Mouse (Mus musculus) heart, adult 2 months (tissue): ENCODE data around the gene Stam2. TPM values are rescaled to one million over a fixed set of nuclear protein-coding genes. Genes with fewer than 3 reads are reported as not detected.

Source experiments
- DNase-seq, 2 experiments: peaks; one replicate each; pipeline ENCODE4 v3.0.0; 2021
- H3K27ac ChIP-seq: fragments of 200-600 bp; 2 replicates; pipeline ENCODE4 v1.8.1; 2022
- H3K27me3 ChIP-seq: fragments of 200-500 bp; 2 replicates; pipeline ENCODE4 v1.6.1; 2012; ENCODE audit warnings: mild to moderate bottlenecking, low read length, inconsistent platforms, mixed read lengths; ENCODE audit not compliant: control insufficient read depth, insufficient read depth
- H3K36me3 ChIP-seq: fragments of 200-500 bp; 2 replicates; pipeline ENCODE4 v1.6.1; 2012; ENCODE audit warnings: low read length, inconsistent platforms; ENCODE audit not compliant: control insufficient read depth, insufficient read depth
- H3K4me1 ChIP-seq: fragments of 200-500 bp; 2 replicates; pipeline ENCODE4 v1.6.1; 2011; ENCODE audit warnings: low read length; ENCODE audit not compliant: control insufficient read depth, insufficient read depth
- H3K4me3 ChIP-seq: fragments of 200-600 bp; 2 replicates; pipeline ENCODE4 v1.8.1; 2022
- H3K79me2 ChIP-seq: fragments of 200-500 bp; replicated peaks from 2 replicates; pipeline ENCODE4 v1.6.1; 2012; ENCODE audit warnings: mild to moderate bottlenecking, inconsistent platforms, low read length, moderate library complexity, mixed read lengths; ENCODE audit not compliant: control insufficient read depth, insufficient read depth
- H3K9ac ChIP-seq: fragments of 200-500 bp; 2 replicates; pipeline ENCODE4 v1.6.1; 2012; ENCODE audit warnings: low read depth, mild to moderate bottlenecking, control low read depth, inconsistent platforms, low read length, mixed read lengths
- CTCF ChIP-seq: fragments of 200-600 bp; IDR thresholded peaks from 2 replicates; pipeline ENCODE4 v1.8.1; 2022; ENCODE audit warnings: antibody characterized with exemption, mild to moderate bottlenecking, moderate library complexity
- EP300 ChIP-seq: fragments of 200-500 bp; IDR thresholded peaks from 2 replicates; pipeline ENCODE4 v1.6.1; 2011; ENCODE audit warnings: low read depth, low read length, control low read depth; ENCODE audit not compliant: insufficient read depth
- POLR2A ChIP-seq: fragments of 200-500 bp; IDR thresholded peaks from 2 replicates; pipeline ENCODE4 v1.6.1; 2011; ENCODE audit warnings: mild to moderate bottlenecking, low read depth, low read length, control low read depth; ENCODE audit not compliant: insufficient read depth
- WGBS: fragments of 180-500 bp; shearing (Covaris S2); methylation state at CpG from one replicate; pipeline ENCODE4 v1.1.7; 2018; 5-methylcytosine and 5-hydroxymethylcytosine counted together
- intact Hi-C: fragments of 180-260 bp; cut with DNase I; formaldehyde crosslinking; loops from one replicate; pipeline ENCODE4 v1.15.1; 2025
- polyA plus RNA-seq: library from polyadenylated mRNA; depleted of rRNA; stranded (reverse); fragments of >200 nt; gene quantifications from 2 replicates; pipeline ENCODE4 v1.2.3, GENCODE M21; 2012
- total RNA-seq, 2 experiments: library from RNA; stranded (reverse); gene quantifications; 2 replicates each; pipeline ENCODE4 v1.2.3; 2021

Gene Stam2
- total and polyA plus RNA-seq, 3 experiments: 5.9 to 17.1 (median 16.4) TPM

GRCm38 (mm10) chr2:52670733-52671132 lies 71.3 kb downstream of the Stam2 start:
- Histone ChIP-seq H3K27ac (no peak overlapping the region), H3K27me3 (peaks cover 4% of the 10 kb centered on the region), H3K9ac (no peak overlapping the region), H3K79me2 (no peaks in the 10 kb centered on the region), H3K4me3 (no peak overlapping the region), H3K36me3 (no peaks in the 10 kb centered on the region), H3K4me1 (peaks cover 5% of the 10 kb centered on the region; the same call in 1 of the 2 replicates)
- 82% methylated on average over 5 of the region's 5 CpGs for WGBS
- no peak for DNase-seq
- TF ChIP-seq EP300: no peak
- no peak for TF ChIP-seq POLR2A
- TF ChIP-seq CTCF: no peak
- intact Hi-C loops: no loop called here

- H3K4me3 ChIP-seq: no peak overlapping the region
- H3K36me3 ChIP-seq: no peaks in the 10 kb centered on the region
- no peak for TF ChIP-seq POLR2A
- no peak for TF ChIP-seq CTCF
- no peak for TF ChIP-seq EP300
- H3K27me3 ChIP-seq: no peaks in the 10 kb centered on the region
- H3K79me2 ChIP-seq: no peaks in the 10 kb centered on the region
- 75% methylated on average over 6 of the region's 6 CpGs for WGBS
- DNase-seq: no peak
- H3K9ac ChIP-seq: no peak overlapping the region
- intact Hi-C loops: no loop called here
- H3K4me1 ChIP-seq: no peaks in the 10 kb centered on the region
- no peak overlapping the region for H3K27ac ChIP-seq
Measured at GRCm38 (mm10) chr2:52668480-52668879, 73.6 kb downstream of the Stam2 start.

- intact Hi-C loops: no loop called here
- WGBS: 87% methylated on average over 5 of the region's 5 CpGs
- no peaks in the 10 kb centered on the region for H3K4me1 ChIP-seq
Measured at GRCm38 (mm10) chr2:52656722-52657121, 85.4 kb downstream of the Stam2 start.

GRCm38 (mm10) chr2:52654541-52654940 lies 87.5 kb downstream of the Stam2 start:
- Histone ChIP-seq H3K27me3 (no peaks in the 10 kb centered on the region; the same call in 1 of the 2 replicates), H3K27ac (no peak overlapping the region), H3K9ac (no peak overlapping the region), H3K4me3 (no peak overlapping the region), H3K4me1 (no peaks in the 10 kb centered on the region), H3K36me3 (no peaks in the 10 kb centered on the region), H3K79me2 (no peaks in the 10 kb centered on the region)
- DNase-seq: no peak
- 61% methylated on average over 4 of the region's 4 CpGs for WGBS
- TF ChIP-seq EP300 (no peak), POLR2A (no peak), CTCF (no peak)
- intact Hi-C loops: no loop called here

More at GRCm38 (mm10) chr2:52656722-52657121, 85.4 kb downstream of the Stam2 start:
- no peaks in the 10 kb centered on the region for H3K36me3 ChIP-seq
- no peak for TF ChIP-seq EP300
- no peak for TF ChIP-seq CTCF
- no peak for TF ChIP-seq POLR2A
- H3K9ac ChIP-seq: no peak overlapping the region
- H3K27me3 ChIP-seq: no peaks in the 10 kb centered on the region; the same call in 1 of the 2 replicates
- H3K79me2 ChIP-seq: no peaks in the 10 kb centered on the region
- no peak overlapping the region for H3K27ac ChIP-seq
- DNase-seq: no peak
- no peak overlapping the region for H3K4me3 ChIP-seq

GRCm38 (mm10) chr2:52651547-52651946 lies 90.5 kb downstream of the Stam2 start:
- H3K36me3 ChIP-seq: peaks cover 2% of the 10 kb centered on the region; the same call in 1 of the 2 replicates
- H3K27ac ChIP-seq: no peak overlapping the region
- no peak for DNase-seq
- intact Hi-C loops: no loop called here
- H3K27me3 ChIP-seq: no peaks in the 10 kb centered on the region; the same call in 1 of the 2 replicates
- no peak overlapping the region for H3K4me3 ChIP-seq
- H3K79me2 ChIP-seq: no peaks in the 10 kb centered on the region
- WGBS: 85% methylated on average over 6 of the region's 6 CpGs
- H3K9ac ChIP-seq: no peak overlapping the region
- no peak for TF ChIP-seq POLR2A
- H3K4me1 ChIP-seq: peaks cover 2% of the 10 kb centered on the region; the same call in 1 of the 2 replicates

- Histone ChIP-seq H3K36me3 (peaks cover 2% of the 10 kb centered on the region; the same call in 1 of the 2 replicates), H3K9ac (no peak overlapping the region), H3K79me2 (no peaks in the 10 kb centered on the region), H3K4me1 (peaks cover 2% of the 10 kb centered on the region; the same call in 1 of the 2 replicates), H3K4me3 (no peak overlapping the region), H3K27me3 (no peaks in the 10 kb centered on the region), H3K27ac (peak overlapping the region; percentile 3; the same call in 1 of the 2 replicates)
- 51% methylated on average over 8 of the region's 8 CpGs for WGBS
- no peak for DNase-seq
- TF ChIP-seq CTCF: no peak
- no peak for TF ChIP-seq EP300
- no peak for TF ChIP-seq POLR2A
- intact Hi-C loops: no loop called here
Measured at GRCm38 (mm10) chr2:52647255-52647998, 94.7 kb downstream of the Stam2 start.
